Mouse (Mus musculus) hindbrain, embryonic 11.5 days (tissue): Measurements from ENCODE around the gene E130114P18Rik. TPM values are rescaled to one million over a fixed set of nuclear protein-coding genes. Genes with fewer than 3 reads are reported as not detected.

Source experiments
- ATAC-seq: fragments of 200-750 bp; cut with Nextera tagmentation; 2 replicates; pipeline ENCODE4 v1.8.0; 2017; ENCODE audit warnings: mild to moderate bottlenecking, moderate TSS enrichment, moderate library complexity; ENCODE audit not compliant: low FRiP score
- DNase-seq: peaks from one replicate; pipeline ENCODE4 v3.0.0-alpha.2; 2015; ENCODE audit warnings: low spot score
- H3K27ac ChIP-seq: fragments of 300-500 bp; sonication (generic); 2 replicates; pipeline ENCODE4 v1.5.1; 2014; ENCODE audit warnings: mild to moderate bottlenecking, low read depth, low read length
- H3K27me3 ChIP-seq: fragments of 300-500 bp; sonication (generic); 2 replicates; pipeline ENCODE4 v1.6.1; 2014; ENCODE audit warnings: mild to moderate bottlenecking, low read length, moderate library complexity, mixed read lengths; ENCODE audit not compliant: control insufficient read depth, insufficient read depth
- H3K36me3 ChIP-seq: fragments of 300-500 bp; sonication (generic); 2 replicates; pipeline ENCODE4 v1.6.1; 2014; ENCODE audit warnings: mild to moderate bottlenecking, low read length, moderate library complexity, mixed read lengths; ENCODE audit not compliant: control insufficient read depth, insufficient read depth
- H3K4me1 ChIP-seq: fragments of 300-500 bp; sonication (generic); replicated peaks from 2 replicates; pipeline ENCODE4 v1.6.1; 2014; ENCODE audit warnings: low read length, mixed read lengths; ENCODE audit not compliant: control insufficient read depth, insufficient read depth
- H3K4me2 ChIP-seq: fragments of 300-500 bp; sonication (generic); replicated peaks from 2 replicates; pipeline ENCODE4 v1.6.1; 2014; ENCODE audit warnings: mild to moderate bottlenecking, low read depth, low read length
- H3K4me3 ChIP-seq: fragments of 300-500 bp; sonication (generic); 2 replicates; pipeline ENCODE4 v1.5.1; 2014; ENCODE audit warnings: low read depth, low read length
- H3K9ac ChIP-seq: fragments of 300-500 bp; sonication (generic); 2 replicates; pipeline ENCODE4 v1.6.1; 2014; ENCODE audit warnings: low read depth, low read length
- H3K9me3 ChIP-seq: fragments of 300-500 bp; sonication (generic); 2 replicates; pipeline ENCODE4 v1.6.1; 2016; ENCODE audit warnings: low read length; ENCODE audit not compliant: control insufficient read depth
- WGBS: fragments of 180-500 bp; shearing (Covaris S2); extraction: QIAGEN DNeasy Blood & Tissue Kit; methylation state at CpG from one replicate; pipeline ENCODE4 v1.1.7; 2014; 5-methylcytosine and 5-hydroxymethylcytosine counted together
- polyA plus RNA-seq: library from polyadenylated mRNA; unstranded; fragments of >200 nt; fragmentation: Nextera tagmentation; extraction: Ambion mirVana; gene quantifications from 2 replicates; pipeline ENCODE4 v1.2.1, GENCODE M21; 2014

Gene E130114P18Rik
- polyA plus RNA-seq, 1 experiment from 2014 or later, result 28.5 TPM

DNA sequence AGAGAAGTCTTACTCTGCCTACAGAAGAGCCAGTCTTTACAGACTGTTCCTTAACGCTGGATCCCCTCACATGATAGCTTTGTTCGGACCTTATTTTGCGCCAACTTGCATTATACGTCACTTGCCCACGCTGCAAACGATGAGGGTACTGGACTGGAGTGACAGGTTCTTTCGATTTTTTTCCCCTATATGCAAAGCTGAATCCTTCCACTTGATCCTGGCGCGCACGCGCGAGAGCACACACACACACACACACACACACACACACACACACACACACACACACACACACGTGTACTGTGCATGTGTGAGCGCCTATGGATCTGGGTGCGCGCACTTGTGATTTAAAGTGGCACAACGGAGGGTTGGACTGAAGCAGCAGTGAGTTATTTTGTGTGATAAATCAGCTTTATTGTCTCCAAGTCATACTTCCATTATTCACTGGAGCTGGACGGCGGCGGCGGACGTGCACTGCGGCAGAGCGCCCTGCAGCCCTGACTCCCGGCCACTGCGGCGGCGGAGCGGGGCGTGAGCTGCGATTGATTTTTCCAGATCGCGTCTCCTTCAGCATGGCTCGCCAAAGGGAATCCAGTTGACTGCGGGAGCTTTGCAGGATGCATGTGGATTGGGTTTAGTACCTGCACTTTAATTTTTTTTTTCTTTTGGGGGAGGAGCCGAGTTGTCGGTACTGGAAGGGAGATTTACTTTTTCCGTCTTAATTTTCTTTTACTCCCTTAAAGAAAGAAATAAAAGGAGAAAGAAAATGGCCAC lies 20.5 kb downstream of the E130114P18Rik start:
- peak; percentile 83 for DNase-seq
- H3K9ac ChIP-seq, result peak overlapping the region; percentile 50
- peak overlapping the region; percentile 45 for H3K4me3 ChIP-seq
- peak; percentile 90 for ATAC-seq
- peaks cover 29% of the 10 kb centered on the region for H3K27me3 ChIP-seq
- H3K27ac ChIP-seq, result peak overlapping the region; percentile 54; the same call in 1 of the 2 replicates
- H3K4me1 ChIP-seq, result peaks cover 5% of the 10 kb centered on the region
- peak overlapping the region; percentile 58 for H3K4me2 ChIP-seq
- H3K9me3 ChIP-seq, result no peaks in the 10 kb centered on the region
- no peaks in the 10 kb centered on the region for H3K36me3 ChIP-seq
- under 1% methylated on average over 38 of the region's 38 CpGs for WGBS

DNA sequence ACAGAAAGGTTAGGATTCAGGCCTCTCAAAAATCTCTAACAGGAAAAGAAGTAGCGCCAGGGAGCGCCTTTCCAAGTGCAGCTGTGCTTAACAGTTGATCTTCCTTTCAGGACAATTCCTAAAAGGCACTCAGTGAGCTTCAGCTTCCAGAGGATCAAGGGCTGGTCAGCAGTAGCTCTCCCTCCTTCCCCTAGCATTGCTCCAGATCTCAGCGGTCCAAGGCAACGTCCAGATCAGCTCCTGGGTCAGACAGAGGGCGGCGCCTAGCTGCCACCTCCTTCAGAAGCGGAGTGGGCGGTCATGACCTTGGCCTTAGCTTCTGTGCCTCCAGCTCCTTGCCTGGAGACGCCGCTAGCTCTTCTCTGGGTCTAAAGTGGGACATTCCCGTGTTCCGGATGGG lies 23.6 kb downstream of the E130114P18Rik start:
- no peaks in the 10 kb centered on the region for H3K36me3 ChIP-seq
- H3K9ac ChIP-seq, result no peak overlapping the region
- no peaks in the 10 kb centered on the region for H3K9me3 ChIP-seq
- H3K4me1 ChIP-seq, result peaks cover 9% of the 10 kb centered on the region
- no peak overlapping the region for H3K27ac ChIP-seq
- peak; percentile 47 for DNase-seq
- H3K4me3 ChIP-seq, result no peak overlapping the region
- ATAC-seq, result no peak
- H3K27me3 ChIP-seq, result peaks cover 28% of the 10 kb centered on the region
- 3% methylated on average over 12 of the region's 12 CpGs for WGBS
- H3K4me2 ChIP-seq, result no peak overlapping the region

DNA sequence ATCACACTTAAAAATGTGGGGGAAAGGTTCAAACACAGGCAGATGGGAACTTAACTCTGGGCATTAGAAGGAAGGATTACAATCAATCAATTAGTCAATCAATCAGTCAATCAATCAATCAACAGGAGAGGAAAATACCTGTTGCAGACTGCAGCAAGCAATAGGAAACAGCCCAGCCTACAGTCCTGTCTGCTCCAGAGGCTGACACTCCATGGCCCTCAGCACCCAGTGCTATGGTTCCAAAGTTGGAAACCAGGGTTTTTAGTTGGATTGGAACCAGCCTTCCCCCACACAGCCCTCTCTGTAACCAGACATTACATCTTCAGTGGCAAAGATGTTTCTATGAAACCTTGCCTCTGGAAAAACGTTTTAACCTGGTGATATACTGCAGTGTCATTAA lies 24.4 kb downstream of the E130114P18Rik start:
- Histone ChIP-seq H3K4me1 (peaks cover 9% of the 10 kb centered on the region), H3K27me3 (peaks cover 28% of the 10 kb centered on the region), H3K36me3 (no peaks in the 10 kb centered on the region), H3K4me2 (no peak overlapping the region), H3K27ac (no peak overlapping the region), H3K9ac (no peak overlapping the region), H3K9me3 (no peaks in the 10 kb centered on the region), H3K4me3 (no peak overlapping the region)
- WGBS, result 6% methylated on average over 1 of the region's 1 CpGs
- DNase-seq (no peak), ATAC-seq (no peak)

DNA sequence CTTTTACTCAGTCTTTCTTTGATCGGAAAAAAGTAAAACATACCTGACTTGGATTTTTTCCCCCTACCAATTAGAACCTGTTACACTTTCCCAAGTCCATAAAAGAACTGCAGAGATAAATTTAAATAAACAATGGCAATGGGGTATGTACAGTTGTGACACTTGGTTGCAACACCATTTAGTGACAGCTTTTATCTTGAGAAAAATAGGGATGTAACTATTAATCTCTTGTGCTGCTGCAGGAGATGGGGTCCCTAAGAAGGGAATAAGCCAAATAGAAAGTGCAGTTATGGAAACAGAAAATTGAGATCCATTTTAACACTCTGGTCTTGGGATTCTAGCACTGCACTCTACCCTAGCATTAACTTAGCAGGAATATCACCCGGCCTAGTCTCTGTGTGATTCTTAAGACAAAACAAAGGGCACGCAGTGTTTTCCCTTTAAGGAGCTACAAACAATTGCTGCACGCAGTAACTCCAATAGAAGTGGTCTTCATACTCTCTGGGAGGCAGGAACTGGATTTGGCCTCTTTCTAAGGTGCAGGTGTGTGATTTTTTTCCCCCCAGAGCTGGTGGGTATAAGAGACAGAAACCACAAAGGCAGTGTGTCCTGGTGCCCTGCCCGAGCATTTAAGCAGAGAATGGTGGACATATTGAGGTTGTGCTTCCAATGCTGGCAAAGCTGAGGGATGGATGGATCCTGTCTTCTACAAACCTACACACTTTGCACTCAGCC lies 25.4 kb downstream of the E130114P18Rik start:
- no peaks in the 10 kb centered on the region for H3K9me3 ChIP-seq
- H3K27me3 ChIP-seq, result peaks cover 28% of the 10 kb centered on the region
- DNase-seq (peak; percentile 19), ATAC-seq (no peak)
- H3K4me3 ChIP-seq, result peak overlapping the region; percentile 34
- H3K36me3 ChIP-seq, result no peaks in the 10 kb centered on the region
- H3K4me2 ChIP-seq, result peak overlapping the region; percentile 87
- 9% methylated on average over 5 of the region's 5 CpGs for WGBS
- H3K9ac ChIP-seq, result no peak overlapping the region
- no peak overlapping the region for H3K27ac ChIP-seq
- peaks cover 7% of the 10 kb centered on the region; the same call in 1 of the 2 replicates for H3K4me1 ChIP-seq

DNA sequence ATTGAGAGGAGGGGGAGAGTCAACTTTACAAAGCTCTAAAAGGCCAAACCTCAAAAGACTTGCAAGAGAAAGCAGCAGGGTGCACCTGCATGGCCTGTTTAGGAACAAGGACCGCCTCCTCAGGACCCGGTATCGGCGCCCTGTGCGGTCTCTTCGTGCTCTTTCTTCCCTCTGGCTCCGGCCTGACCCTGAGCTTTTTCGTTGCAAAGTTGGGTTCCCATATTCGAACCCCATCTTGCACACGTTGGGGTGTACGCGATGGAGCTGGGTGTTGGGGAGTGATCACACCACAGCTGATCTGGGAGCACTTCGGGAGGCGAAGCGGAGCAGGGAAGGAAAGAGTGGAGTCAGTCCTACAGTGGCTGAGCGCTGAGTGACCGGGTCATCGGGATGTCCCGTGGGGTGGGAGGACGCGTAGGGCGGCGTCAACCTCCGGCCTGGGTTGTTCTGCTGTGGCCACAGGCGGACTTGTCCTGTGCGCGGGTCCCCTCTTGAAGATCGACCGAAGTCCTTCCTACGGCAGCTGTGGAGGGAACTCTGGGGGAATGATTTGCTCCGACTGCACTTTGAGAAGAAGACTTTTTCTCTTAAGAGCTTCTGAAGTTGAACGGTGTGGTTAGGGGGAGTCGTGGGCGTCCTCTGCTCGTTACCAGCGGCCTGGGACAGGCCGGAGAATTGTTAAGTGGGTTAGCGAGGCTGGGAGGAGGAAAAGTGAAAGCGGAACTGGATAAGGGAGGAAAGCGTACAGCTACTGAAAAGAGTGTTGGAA lies 26.2 kb downstream of the E130114P18Rik start:
- H3K36me3 ChIP-seq, result no peaks in the 10 kb centered on the region
- H3K27ac ChIP-seq, result peak overlapping the region; percentile 36
- H3K4me1 ChIP-seq, result peaks cover 7% of the 10 kb centered on the region; the same call in 1 of the 2 replicates
- H3K9ac ChIP-seq, result peak overlapping the region; percentile 57
- ATAC-seq (peak; percentile 68), DNase-seq (peak; percentile 72)
- H3K27me3 ChIP-seq, result peaks cover 28% of the 10 kb centered on the region
- peak overlapping the region; percentile 87 for H3K4me2 ChIP-seq
- WGBS, result under 1% methylated on average over 40 of the region's 40 CpGs
- H3K9me3 ChIP-seq, result no peaks in the 10 kb centered on the region
- peak overlapping the region; percentile 34 for H3K4me3 ChIP-seq

DNA sequence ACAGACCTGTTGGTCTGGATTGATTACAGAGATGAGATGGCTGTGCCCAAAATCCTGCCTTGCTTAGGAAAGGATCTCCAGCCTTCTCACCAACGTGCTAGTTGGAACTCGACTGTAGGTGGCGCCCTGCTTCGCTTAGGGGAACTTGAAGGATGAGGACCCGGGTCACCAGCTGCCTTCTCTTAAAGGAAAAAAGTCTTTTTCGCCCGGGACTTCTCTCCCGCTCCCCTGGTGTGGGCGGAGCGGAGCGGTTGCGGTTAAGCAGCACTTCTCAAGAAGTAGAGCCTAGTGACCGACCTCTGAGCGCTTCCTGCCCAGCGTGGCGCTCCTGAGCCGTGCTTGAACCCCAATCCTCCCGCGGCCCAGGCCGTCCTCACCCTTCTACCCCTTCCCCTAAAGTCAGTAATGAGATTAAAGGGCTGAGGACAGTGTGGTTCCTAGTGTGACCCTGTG lies 26.8 kb downstream of the E130114P18Rik start:
- no peaks in the 10 kb centered on the region for H3K9me3 ChIP-seq
- under 1% methylated on average over 20 of the region's 20 CpGs for WGBS
- ATAC-seq (peak; percentile 79), DNase-seq (peak; percentile 96)
- H3K27ac ChIP-seq, result 0 out of 2 replicates have a peak overlapping the region, but pooled peaks have one; percentile 36
- peak overlapping the region; percentile 34 for H3K4me3 ChIP-seq
- peak overlapping the region; percentile 87 for H3K4me2 ChIP-seq
- peak overlapping the region; percentile 57 for H3K9ac ChIP-seq
- peaks cover 7% of the 10 kb centered on the region; the same call in 1 of the 2 replicates for H3K4me1 ChIP-seq
- H3K27me3 ChIP-seq, result peaks cover 23% of the 10 kb centered on the region
- no peaks in the 10 kb centered on the region for H3K36me3 ChIP-seq

DNA sequence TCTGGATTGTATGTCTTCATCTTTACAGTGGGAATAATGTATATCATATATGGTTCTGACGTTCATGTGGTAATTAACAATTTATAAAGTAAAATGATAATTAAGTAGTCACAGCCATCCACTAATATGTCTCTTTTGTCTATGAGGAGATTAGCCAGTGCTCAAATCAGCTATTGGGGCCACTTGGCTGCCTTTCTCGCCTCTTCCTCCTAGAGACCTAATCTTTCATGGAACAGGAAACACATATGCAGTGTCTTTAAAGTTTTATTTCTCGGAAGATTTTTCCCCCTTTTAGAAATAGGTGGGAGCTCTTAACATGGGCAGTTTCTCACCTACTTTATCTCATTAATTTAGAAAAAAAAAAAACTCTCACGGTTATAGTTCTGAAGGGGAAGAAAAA lies 27.5 kb downstream of the E130114P18Rik start:
- ATAC-seq (no peak), DNase-seq (no peak)
- Histone ChIP-seq H3K27ac (no peak overlapping the region), H3K9me3 (no peaks in the 10 kb centered on the region), H3K4me3 (no peak overlapping the region), H3K27me3 (peaks cover 18% of the 10 kb centered on the region), H3K9ac (no peak overlapping the region), H3K4me2 (no peak overlapping the region), H3K36me3 (no peaks in the 10 kb centered on the region), H3K4me1 (peaks cover 7% of the 10 kb centered on the region; the same call in 1 of the 2 replicates)
- 56% methylated on average over 4 of the region's 4 CpGs for WGBS

DNA sequence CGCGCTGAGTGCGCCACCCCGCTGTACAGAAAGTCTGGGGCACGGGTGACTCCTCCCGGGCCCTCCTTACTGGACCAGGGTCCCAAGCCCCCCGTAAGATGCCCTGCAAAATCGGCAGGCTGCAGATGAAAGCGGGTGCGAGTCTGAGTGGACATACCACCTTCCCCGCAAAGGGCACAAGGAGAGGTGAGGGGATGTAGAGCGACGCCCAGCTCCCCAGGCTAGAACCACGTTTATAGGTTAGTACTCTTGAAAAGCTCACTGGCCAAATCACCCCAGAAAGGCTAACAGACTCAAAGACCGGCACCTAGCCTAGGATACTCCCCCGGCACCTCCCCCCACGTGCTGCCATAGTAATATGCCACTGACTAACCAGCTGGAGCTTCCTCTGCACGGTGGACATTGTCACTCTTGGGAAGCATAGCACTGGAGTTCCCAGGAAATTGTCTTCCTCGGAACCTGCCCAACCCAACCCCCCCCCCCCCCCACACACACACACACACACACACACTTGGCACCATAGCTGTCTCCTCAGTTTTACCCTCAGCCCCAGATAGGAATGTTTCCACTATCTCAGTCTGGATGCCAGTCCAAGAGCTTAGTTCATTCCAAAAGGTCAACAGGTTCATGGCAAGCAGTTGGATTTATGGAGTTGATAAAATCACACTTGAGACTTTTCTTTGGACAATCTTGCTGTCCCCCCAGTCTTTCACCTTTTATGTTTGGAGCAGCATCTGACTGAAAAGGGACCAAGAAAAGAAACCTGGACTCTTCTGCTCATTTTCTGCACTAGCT lies 31.6 kb downstream of the E130114P18Rik start:
- H3K9me3 ChIP-seq, result no peaks in the 10 kb centered on the region
- no peaks in the 10 kb centered on the region for H3K36me3 ChIP-seq
- DNase-seq (no peak), ATAC-seq (peak; percentile 52)
- peak overlapping the region; percentile 32 for H3K4me3 ChIP-seq
- H3K4me2 ChIP-seq, result peak overlapping the region; percentile 66
- no peaks in the 10 kb centered on the region for H3K4me1 ChIP-seq
- H3K9ac ChIP-seq, result peak overlapping the region; percentile 64
- H3K27me3 ChIP-seq, result no peaks in the 10 kb centered on the region; the same call in 1 of the 2 replicates
- H3K27ac ChIP-seq, result no peak overlapping the region
- 9% methylated on average over 19 of the region's 19 CpGs for WGBS
